ENCODE assay signal across 17 mouse cellular contexts in the genomic region with DNA sequence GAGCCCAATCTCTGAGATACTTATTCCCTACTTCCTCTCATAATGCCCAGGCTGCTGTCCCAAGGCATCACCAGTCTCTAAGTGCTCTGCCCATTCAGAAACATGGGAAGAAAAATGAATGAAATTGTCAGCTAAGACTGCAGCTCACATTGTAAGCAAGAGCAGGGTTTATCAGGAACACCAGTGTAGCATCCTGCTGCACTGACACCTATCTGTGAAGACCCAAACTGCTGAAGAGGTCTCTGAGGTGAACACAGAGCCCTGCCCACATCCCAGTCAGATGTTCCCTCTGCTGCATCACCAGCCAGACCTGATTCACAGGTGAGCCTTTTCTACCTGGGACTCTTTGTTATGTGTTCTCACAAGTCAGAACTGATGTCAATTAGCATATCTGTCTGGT. TPM values are rescaled to one million over a fixed set of nuclear protein-coding genes. Genes with fewer than 3 reads are reported as not detected.
DNase-seq lines count a peak whose midpoint lies in the region; ATAC-seq and TF ChIP-seq lines count a peak whose summit lies in the region.
"Had no signal": no experiment of that assay in that cellular context is flagged by ENCODE, and none has a peak within 500 bp of the region (broad histone marks: within the 10 kb centered on the region; RNA-seq: fewer than 3 reads in every experiment).

No protein-coding gene starts in this region.

- no peak overlapping the region for H3K27ac ChIP-seq in midbrain, embryonic 12.5 days (replicated peaks)
- no peak overlapping the region for H3K27ac ChIP-seq in midbrain, embryonic 10.5 days (replicated peaks)
- H3K27ac ChIP-seq in hindbrain, embryonic 14.5 days = no peak overlapping the region
- peak overlapping the region; percentile 46; the same call in 1 of the 2 replicates for H3K27ac ChIP-seq in neural tube, embryonic 13.5 days (replicated peaks)
- H3K27ac ChIP-seq in liver, postnatal 0 days (ENCODE audit: low read depth) = no peak overlapping the region
- H3K27ac ChIP-seq: limb, embryonic 10.5 days; liver, embryonic 15.5 days had no signal

- TF ChIP-seq CTCF in liver, postnatal 0 days (IDR thresholded peaks at IDR 0.05; ENCODE audit: low read depth) = no peak

- H3K36me3 ChIP-seq in midbrain, embryonic 12.5 days = no peaks in the 10 kb centered on the region
- no peaks in the 10 kb centered on the region for H3K36me3 ChIP-seq in midbrain, embryonic 10.5 days
- no peaks in the 10 kb centered on the region for H3K36me3 ChIP-seq in hindbrain, embryonic 14.5 days (replicated peaks; ENCODE audit: control insufficient read depth, insufficient read depth)
- no peaks in the 10 kb centered on the region for H3K36me3 ChIP-seq in neural tube, embryonic 13.5 days
- H3K36me3 ChIP-seq in liver, postnatal 0 days (replicated peaks; ENCODE audit: insufficient read depth, low read length) = no peaks in the 10 kb centered on the region
- H3K36me3 ChIP-seq: limb, embryonic 10.5 days; liver, embryonic 15.5 days had no signal

- H3K9ac ChIP-seq in midbrain, embryonic 12.5 days (replicated peaks) = no peak overlapping the region
- peak overlapping the region; percentile 80 for H3K9ac ChIP-seq in hindbrain, embryonic 14.5 days
- peak overlapping the region; percentile 87 for H3K9ac ChIP-seq in neural tube, embryonic 13.5 days
- no peak overlapping the region for H3K9ac ChIP-seq in liver, postnatal 0 days (replicated peaks)
- H3K9ac ChIP-seq: liver, embryonic 15.5 days had no signal

- H3K4me3 ChIP-seq in midbrain, embryonic 12.5 days = no peak overlapping the region
- no peak overlapping the region for H3K4me3 ChIP-seq in midbrain, embryonic 10.5 days
- H3K4me3 ChIP-seq in hindbrain, embryonic 14.5 days (replicated peaks; ENCODE audit: low read length) = peak overlapping the region; percentile 63
- H3K4me3 ChIP-seq in neural tube, embryonic 13.5 days = peak overlapping the region; percentile 68
- H3K4me3 ChIP-seq in liver, postnatal 0 days (ENCODE audit: low read depth, low read length) = no peak overlapping the region
- H3K4me3 ChIP-seq: limb, embryonic 10.5 days; liver, embryonic 15.5 days had no signal

- H3K9me3 ChIP-seq in midbrain, embryonic 12.5 days = no peaks in the 10 kb centered on the region
- H3K9me3 ChIP-seq in midbrain, embryonic 10.5 days (replicated peaks) = no peaks in the 10 kb centered on the region
- H3K9me3 ChIP-seq in hindbrain, embryonic 14.5 days (ENCODE audit: control insufficient read depth, low read length) = no peaks in the 10 kb centered on the region
- H3K9me3 ChIP-seq in neural tube, embryonic 13.5 days = no peaks in the 10 kb centered on the region
- H3K9me3 ChIP-seq in liver, postnatal 0 days (ENCODE audit: low read length) = no peaks in the 10 kb centered on the region
- H3K9me3 ChIP-seq: limb, embryonic 10.5 days; liver, embryonic 15.5 days had no signal

- 0 out of 2 replicates have a peak overlapping the region, but pooled peaks have one; percentile 11 for H3K4me2 ChIP-seq in midbrain, embryonic 12.5 days (replicated peaks)
- H3K4me2 ChIP-seq in hindbrain, embryonic 14.5 days (replicated peaks) = peak overlapping the region; percentile 73
- H3K4me2 ChIP-seq in neural tube, embryonic 13.5 days = peak overlapping the region; percentile 66
- H3K4me2 ChIP-seq in liver, postnatal 0 days (ENCODE audit: low read depth, low read length) = no peak overlapping the region
- H3K4me2 ChIP-seq: heart, embryonic 11.5 days; liver, embryonic 15.5 days had no signal

- no peak for TF ChIP-seq EP300 in liver, postnatal 0 days (IDR thresholded peaks at IDR 0.05; ENCODE audit: low read depth)

- ATAC-seq in midbrain, embryonic 12.5 days (ENCODE audit: low FRiP score, low read depth) = no peak
- no peak for ATAC-seq in hindbrain, embryonic 14.5 days (ENCODE audit: low FRiP score)
- ATAC-seq in neural tube, embryonic 13.5 days (ENCODE audit: low read depth) = no peak
- ATAC-seq in liver, postnatal 0 days = no peak

- DNase-seq in cerebellum, postnatal 14 days = peak; percentile 36
- no peak for DNase-seq in cerebellum, adult 11-12 months
- DNase-seq in midbrain, embryonic 10.5 days (ENCODE audit: low spot score) = no peak
- DNase-seq in hindbrain, embryonic 14.5 days (ENCODE audit: low spot score) = no peak
- no peak for DNase-seq in liver, postnatal 0 days
- DNase-seq in kidney, postnatal 14 days = no peak
- DNase-seq: cerebellum, adult 8-10 months; heart, postnatal 36 days; kidney, adult 8-10 months; kidney, postnatal 4 days; layer of hippocampus, postnatal 36 days; thymus, adult 18-20 months had no signal

- peaks cover 20% of the 10 kb centered on the region for H3K4me1 ChIP-seq in midbrain, embryonic 12.5 days
- peaks cover 20% of the 10 kb centered on the region for H3K4me1 ChIP-seq in midbrain, embryonic 10.5 days
- H3K4me1 ChIP-seq in hindbrain, embryonic 14.5 days (replicated peaks; ENCODE audit: control insufficient read depth, insufficient read depth, low read length) = peaks cover 42% of the 10 kb centered on the region
- H3K4me1 ChIP-seq in neural tube, embryonic 13.5 days (replicated peaks) = peaks cover 77% of the 10 kb centered on the region
- H3K4me1 ChIP-seq in liver, postnatal 0 days (ENCODE audit: insufficient read depth) = peaks cover 3% of the 10 kb centered on the region; the same call in 1 of the 2 replicates

- H3K27me3 ChIP-seq in midbrain, embryonic 12.5 days = peaks cover 47% of the 10 kb centered on the region
- peaks cover 41% of the 10 kb centered on the region for H3K27me3 ChIP-seq in midbrain, embryonic 10.5 days (ENCODE audit: low read depth, poor library complexity, severe bottlenecking)
- H3K27me3 ChIP-seq in hindbrain, embryonic 14.5 days (ENCODE audit: control insufficient read depth, insufficient read depth, low read length) = no peaks in the 10 kb centered on the region
- 0 out of 2 replicates have a peak, but pooled peaks cover 8% of the 10 kb centered on the region for H3K27me3 ChIP-seq in neural tube, embryonic 13.5 days
- H3K27me3 ChIP-seq in liver, postnatal 0 days (ENCODE audit: insufficient read depth, low read length) = peaks cover 27% of the 10 kb centered on the region

RNA-seq across cellular contexts. Expression of a gene that starts 3.3 kb away (rescaled TPM):
- polyA plus RNA-seq in midbrain, embryonic 12.5 days (2016; fragmentation: Nextera tagmentation; extraction: Ambion mirVana) = 0.96 and 1.3 TPM in 2 replicates
- 0.22 and 0.55 TPM in 2 replicates for polyA plus RNA-seq in midbrain, embryonic 10.5 days (2016; fragmentation: Nextera tagmentation; extraction: Ambion mirVana)
- 10.2 and 11.1 TPM in 2 replicates for polyA plus RNA-seq in hindbrain, embryonic 14.5 days (2014; fragmentation: Nextera tagmentation; extraction: Ambion mirVana)
- polyA plus RNA-seq in neural tube, embryonic 13.5 days (2015; fragmentation: Nextera tagmentation; extraction: Ambion mirVana) = 7.2 and 7.8 TPM in 2 replicates
- not detected in 2 replicates for polyA plus RNA-seq in liver, postnatal 0 days (2015; fragmentation: Nextera tagmentation; extraction: Ambion mirVana)
- polyA plus RNA-seq: heart, embryonic 11.5 days; limb, embryonic 10.5 days; liver, embryonic 15.5 days had no signal

RNA-seq across cellular contexts. Expression of a gene that starts 49.6 kb away (rescaled TPM):
- 30.3 and 31.4 TPM in 2 replicates for polyA plus RNA-seq in midbrain, embryonic 12.5 days (2016; fragmentation: Nextera tagmentation; extraction: Ambion mirVana)
- polyA plus RNA-seq in midbrain, embryonic 10.5 days (2016; fragmentation: Nextera tagmentation; extraction: Ambion mirVana) = 28.5 and 32.8 TPM in 2 replicates
- 27.2 and 35.2 TPM in 2 replicates for polyA plus RNA-seq in hindbrain, embryonic 14.5 days (2014; fragmentation: Nextera tagmentation; extraction: Ambion mirVana)
- 23.1 and 24.0 TPM in 2 replicates for polyA plus RNA-seq in neural tube, embryonic 13.5 days (2015; fragmentation: Nextera tagmentation; extraction: Ambion mirVana)
- polyA plus RNA-seq in liver, postnatal 0 days (2015; fragmentation: Nextera tagmentation; extraction: Ambion mirVana) = 3.0 and 3.5 TPM in 2 replicates

Comparison
In these comparisons a context has a peak if more than half of its experiments do, and no peak if none do; other contexts are left out.
1. DNase-seq: peak in cerebellum, postnatal 14 days (2 of 2); none in cerebellum, adult 11-12 months (single experiment), midbrain, embryonic 10.5 days (single experiment), hindbrain, embryonic 14.5 days (single experiment), liver, postnatal 0 days (single experiment) and kidney, postnatal 14 days (single experiment).
2. H3K4me3 ChIP-seq: peak in hindbrain, embryonic 14.5 days (single experiment) and neural tube, embryonic 13.5 days (single experiment); none in midbrain, embryonic 12.5 days (single experiment), midbrain, embryonic 10.5 days (single experiment) and liver, postnatal 0 days (single experiment).
3. H3K9ac ChIP-seq: peak in hindbrain, embryonic 14.5 days (single experiment) and neural tube, embryonic 13.5 days (single experiment); none in midbrain, embryonic 12.5 days (single experiment) and liver, postnatal 0 days (single experiment).